8 mouse cellular contexts compared by ENCODE assay signal in genomic region chr7:122955226-122955955, GRCm38 (mm10). TPM values are rescaled to one million over a fixed set of nuclear protein-coding genes. Genes with fewer than 3 reads are reported as not detected.
A peak's percentile ranks its signal among the peaks of the same experiment; 100 is the strongest.
DNase-seq lines count a peak whose midpoint lies in the region; ATAC-seq and TF ChIP-seq lines count a peak whose summit lies in the region.

No protein-coding gene starts in this region.

- no peaks in the 10 kb centered on the region for H3K4me1 ChIP-seq in thymus, adult 2 months (replicated peaks; ENCODE audit: control insufficient read depth, insufficient read depth, low read length)
- H3K4me1 ChIP-seq in embryonic facial prominence, embryonic 15.5 days, result no peaks in the 10 kb centered on the region
- H3K4me1 ChIP-seq in lung, embryonic 14.5 days (ENCODE audit: insufficient read depth), result no peaks in the 10 kb centered on the region

- H3K27ac ChIP-seq in thymus, adult 2 months (ENCODE audit: control insufficient read depth, insufficient read depth, low read length), result no peak overlapping the region
- no peak overlapping the region for H3K27ac ChIP-seq in embryonic facial prominence, embryonic 15.5 days (replicated peaks)
- H3K27ac ChIP-seq in lung, embryonic 14.5 days (ENCODE audit: low read depth), result peak overlapping the region; percentile 46

- H3K36me3 ChIP-seq in thymus, adult 2 months (ENCODE audit: control insufficient read depth, insufficient read depth, low read length), result no peaks in the 10 kb centered on the region
- no peaks in the 10 kb centered on the region for H3K36me3 ChIP-seq in embryonic facial prominence, embryonic 15.5 days
- H3K36me3 ChIP-seq in lung, embryonic 14.5 days (ENCODE audit: insufficient read depth), result no peaks in the 10 kb centered on the region

- no peak overlapping the region for H3K4me2 ChIP-seq in embryonic facial prominence, embryonic 15.5 days (replicated peaks)
- 0 out of 2 replicates have a peak overlapping the region, but pooled peaks have one; percentile 12 for H3K4me2 ChIP-seq in lung, embryonic 14.5 days

- ATAC-seq in embryonic facial prominence, embryonic 15.5 days (ENCODE audit: insufficient number of reproducible peaks, low FRiP score, low TSS enrichment, low read depth), result peak; percentile 76
- ATAC-seq in lung, embryonic 14.5 days (ENCODE audit: insufficient read depth), result peak; percentile 94

- no peak overlapping the region for H3K9ac ChIP-seq in embryonic facial prominence, embryonic 15.5 days
- H3K9ac ChIP-seq in lung, embryonic 14.5 days, result no peak overlapping the region

- DNase-seq in thymus, adult 2 months, result peak; percentile 42
- no peak for DNase-seq in thymus, adult 18-20 months
- DNase-seq in heart, postnatal 4 days, result peak; percentile 64
- peak; percentile 87 for DNase-seq in lung, embryonic 14.5 days
- DNase-seq in yolk sac, embryonic 10.5 days (ENCODE audit: low spot score), result peak; percentile 4
- no peak for DNase-seq in layer of hippocampus, postnatal 36 days
- no peak for DNase-seq in c-Kit-positive CD71-positive TER-119-positive erythroid progenitor cells, embryonic 14.5 days (ENCODE audit: low spot score)

- H3K9me3 ChIP-seq in embryonic facial prominence, embryonic 15.5 days (replicated peaks), result no peaks in the 10 kb centered on the region
- H3K9me3 ChIP-seq in lung, embryonic 14.5 days (ENCODE audit: low read depth, low read length), result no peaks in the 10 kb centered on the region

- H3K27me3 ChIP-seq in thymus, adult 2 months (ENCODE audit: control insufficient read depth, insufficient read depth, low read length), result no peaks in the 10 kb centered on the region
- H3K27me3 ChIP-seq in embryonic facial prominence, embryonic 15.5 days, result no peaks in the 10 kb centered on the region
- no peaks in the 10 kb centered on the region for H3K27me3 ChIP-seq in lung, embryonic 14.5 days (ENCODE audit: insufficient read depth, low read length)

- 87% methylated on average over 8 of the region's 8 CpGs for WGBS in thymus, adult 2 months
- 65% methylated on average over 8 of the region's 8 CpGs for WGBS in embryonic facial prominence, embryonic 15.5 days
- 60% methylated on average over 8 of the region's 8 CpGs for WGBS in lung, embryonic 14.5 days

- no peak for TF ChIP-seq CTCF in thymus, adult 2 months (IDR thresholded peaks at IDR 0.05; ENCODE audit: borderline replicate concordance, control insufficient read depth, extremely low read depth, insufficient read depth, low read length, poor library complexity)
- TF ChIP-seq CTCF in lung, embryonic 14.5 days (IDR thresholded peaks at IDR 0.05; ENCODE audit: low read depth), result no peak

- no peak overlapping the region for H3K4me3 ChIP-seq in thymus, adult 2 months (ENCODE audit: control insufficient read depth, insufficient read depth, low read length)
- no peak overlapping the region for H3K4me3 ChIP-seq in embryonic facial prominence, embryonic 15.5 days (replicated peaks)
- no peak overlapping the region for H3K4me3 ChIP-seq in lung, embryonic 14.5 days (ENCODE audit: low read depth, low read length)

- TF ChIP-seq POLR2A in thymus, adult 2 months (IDR thresholded peaks at IDR 0.05; ENCODE audit: control insufficient read depth, extremely low read depth, insufficient read depth, low read length, poor library complexity), result no peak

RNA-seq across cellular contexts. Expression of gene Rbbp6, which starts 10.1 kb away (rescaled TPM):
- 26.9 and 27.9 TPM in 2 replicates for polyA plus RNA-seq in thymus, adult 2 months (2012; rRNA removed)
- polyA plus RNA-seq in embryonic facial prominence, embryonic 15.5 days (2015; fragmentation: Nextera tagmentation; extraction: Ambion mirVana), result 27.5 and 29.2 TPM in 2 replicates
- total RNA-seq in heart, postnatal 4 days (2021), result 10 to 100 TPM; 53.5 to 56.2 TPM
- 33.2 and 34.0 TPM in 2 replicates for polyA plus RNA-seq in lung, embryonic 14.5 days (2014; fragmentation: Nextera tagmentation; extraction: Ambion mirVana)
- total RNA-seq in layer of hippocampus, postnatal 36 days (2021), result 10 to 100 TPM; 71.6 to 75.1 TPM

Comparison
In these comparisons a context has a peak if more than half of its experiments do, and no peak if none do; other contexts are left out.
1. DNase-seq: peak in thymus, adult 2 months (single experiment), heart, postnatal 4 days (single experiment), lung, embryonic 14.5 days (single experiment) and yolk sac, embryonic 10.5 days (single experiment); none in thymus, adult 18-20 months (0 of 2), layer of hippocampus, postnatal 36 days (0 of 2) and c-Kit-positive CD71-positive TER-119-positive erythroid progenitor cells, embryonic 14.5 days (single experiment).